Mouse (Mus musculus) C2C12 (cell line): ENCODE results near the gene Tet2. TPM values are rescaled to one million over a fixed set of nuclear protein-coding genes. Genes with fewer than 3 reads are reported as not detected.

Source experiments
- H3K27me3 ChIP-seq: one replicate; pipeline ENCODE4 v1.6.1; 2011; ENCODE audit not compliant: control insufficient read depth, insufficient read depth, insufficient read length
- H3K36me3 ChIP-seq: one replicate; pipeline ENCODE4 v1.6.1; 2011; ENCODE audit not compliant: control insufficient read depth, insufficient read depth
- H3K4me3 ChIP-seq: one replicate; pipeline ENCODE4 v1.5.1; 2011; ENCODE audit warnings: mild to moderate bottlenecking, control low read depth; ENCODE audit not compliant: poor library complexity, insufficient read depth, severe bottlenecking
- H3K79me2 ChIP-seq: one replicate; pipeline ENCODE4 v1.6.1; 2011; ENCODE audit not compliant: control insufficient read depth, insufficient read depth
- H3K79me3 ChIP-seq: one replicate; pipeline ENCODE4 v1.6.1; 2011; ENCODE audit warnings: low read depth, control low read depth
- H3ac ChIP-seq: one replicate; pipeline ENCODE3; 2011; ENCODE audit warnings: low read depth; ENCODE audit not compliant: control insufficient read depth, insufficient read length
- CEBPB ChIP-seq: IDR thresholded peaks from one replicate; pipeline ENCODE4 v1.6.1; 2011; ENCODE audit warnings: low read depth, mild to moderate bottlenecking, control low read depth, moderate library complexity
- CTCF ChIP-seq: IDR thresholded peaks from one replicate; pipeline ENCODE4 v1.5.1; 2011; ENCODE audit not compliant: control insufficient read depth, insufficient read depth, insufficient read length
- FOSL1 ChIP-seq: IDR thresholded peaks from one replicate; pipeline ENCODE4 v1.8.0; 2011; ENCODE audit warnings: mild to moderate bottlenecking, low read length; ENCODE audit not compliant: poor library complexity, insufficient read depth, severe bottlenecking
- MAX ChIP-seq: IDR thresholded peaks from one replicate; pipeline ENCODE4 v1.6.1; 2011; ENCODE audit warnings: mild to moderate bottlenecking, control low read depth
- MYOD1 ChIP-seq: IDR thresholded peaks from one replicate; pipeline ENCODE4 v1.6.1; 2011; ENCODE audit warnings: low read depth; ENCODE audit not compliant: control insufficient read depth, insufficient read length
- MYOG ChIP-seq: IDR thresholded peaks from one replicate; pipeline ENCODE4 v1.6.1; 2011; ENCODE audit not compliant: control insufficient read depth, insufficient read length; ENCODE audit errors: extremely low read depth
- USF1 ChIP-seq: IDR thresholded peaks from one replicate; pipeline ENCODE4 v1.6.1; 2011; ENCODE audit warnings: low read depth, mild to moderate bottlenecking, control low read depth, moderate library complexity
- polyA plus RNA-seq: library from polyadenylated mRNA; unstranded; fragments of >200 nt; fragmentation: generic; extraction: Trizol; gene quantifications from one replicate; pipeline ENCODE4 v1.2.1, GENCODE M21; 2012; ENCODE audit warnings: missing spikeins

Tet2 gene
- polyA plus RNA-seq, 1 experiment: 1.5 TPM

GRCm38 (mm10) chr3:133471101-133471500, 73.8 kb downstream of the Tet2 start:
- no peaks in the 10 kb centered on the region for H3K27me3 ChIP-seq
- no peaks in the 10 kb centered on the region for H3K79me3 ChIP-seq
- H3ac ChIP-seq: no peak overlapping the region
- H3K36me3 ChIP-seq: peaks cover 19% of the 10 kb centered on the region
- no peak overlapping the region for H3K4me3 ChIP-seq
- H3K79me2 ChIP-seq: no peaks in the 10 kb centered on the region
- TF ChIP-seq FOSL1 (no peak), MAX (no peak), MYOD1 (no peak), MYOG (no peak), CTCF (no peak)

GRCm38 (mm10) chr3:133468883-133469282, 76.1 kb downstream of the Tet2 start:
- no peaks in the 10 kb centered on the region for H3K79me2 ChIP-seq
- H3K79me3 ChIP-seq: no peaks in the 10 kb centered on the region
- H3K4me3 ChIP-seq: no peak overlapping the region
- H3K27me3 ChIP-seq: no peaks in the 10 kb centered on the region
- peaks cover 24% of the 10 kb centered on the region for H3K36me3 ChIP-seq
- TF ChIP-seq CEBPB (no peak), USF1 (no peak), MYOG (no peak), FOSL1 (no peak), MYOD1 (no peak), CTCF (no peak)
- H3ac ChIP-seq: no peak overlapping the region

GRCm38 (mm10) chr3:133463233-133463632, 81.7 kb downstream of the Tet2 start:
- Histone ChIP-seq H3ac (no peak overlapping the region), H3K27me3 (no peaks in the 10 kb centered on the region)
- TF ChIP-seq MAX: no peak

GRCm38 (mm10) chr3:133462485-133462884, 82.5 kb downstream of the Tet2 start:
- Histone ChIP-seq H3K79me2 (no peaks in the 10 kb centered on the region), H3K27me3 (no peaks in the 10 kb centered on the region), H3K79me3 (no peaks in the 10 kb centered on the region), H3K4me3 (no peak overlapping the region), H3K36me3 (peaks cover 12% of the 10 kb centered on the region), H3ac (no peak overlapping the region)
- TF ChIP-seq MYOD1 (no peak), CTCF (no peak), MYOG (no peak)

More at GRCm38 (mm10) chr3:133463233-133463632, 81.7 kb downstream of the Tet2 start:
- H3K4me3 ChIP-seq: no peak overlapping the region
- no peaks in the 10 kb centered on the region for H3K79me3 ChIP-seq
- no peaks in the 10 kb centered on the region for H3K79me2 ChIP-seq
- H3K36me3 ChIP-seq: peaks cover 15% of the 10 kb centered on the region

- H3K36me3 ChIP-seq: peaks cover 8% of the 10 kb centered on the region
Measured at GRCm38 (mm10) chr3:133462059-133462458, 82.9 kb downstream of the Tet2 start.

GRCm38 (mm10) chr3:133459174-133459573, 85.8 kb downstream of the Tet2 start:
- Histone ChIP-seq H3K4me3 (no peak overlapping the region), H3K79me2 (no peaks in the 10 kb centered on the region), H3K27me3 (no peaks in the 10 kb centered on the region), H3K36me3 (peaks cover under 1% of the 10 kb centered on the region), H3K79me3 (no peaks in the 10 kb centered on the region), H3ac (no peak overlapping the region)
- no peak for TF ChIP-seq MYOG
- no peak for TF ChIP-seq MAX
- TF ChIP-seq FOSL1: no peak
- TF ChIP-seq MYOD1: no peak
- no peak for TF ChIP-seq CTCF
- no peak for TF ChIP-seq CEBPB
- TF ChIP-seq USF1: no peak

More at GRCm38 (mm10) chr3:133462059-133462458, 82.9 kb downstream of the Tet2 start:
- H3K79me2 ChIP-seq: no peaks in the 10 kb centered on the region
- no peaks in the 10 kb centered on the region for H3K27me3 ChIP-seq
- TF ChIP-seq MYOG: no peak
- no peak for TF ChIP-seq MYOD1
- no peak for TF ChIP-seq FOSL1
- TF ChIP-seq MAX: no peak
- TF ChIP-seq CEBPB: no peak
- TF ChIP-seq USF1: no peak
- no peak for TF ChIP-seq CTCF
- no peaks in the 10 kb centered on the region for H3K79me3 ChIP-seq
- H3ac ChIP-seq: no peak overlapping the region
- H3K4me3 ChIP-seq: no peak overlapping the region
